Mouse (Mus musculus): ENCODE measurements around the gene Usp9y.
A peak's percentile ranks its signal among the peaks of the same experiment; 100 is the strongest.

Usp9y gene

DNA sequence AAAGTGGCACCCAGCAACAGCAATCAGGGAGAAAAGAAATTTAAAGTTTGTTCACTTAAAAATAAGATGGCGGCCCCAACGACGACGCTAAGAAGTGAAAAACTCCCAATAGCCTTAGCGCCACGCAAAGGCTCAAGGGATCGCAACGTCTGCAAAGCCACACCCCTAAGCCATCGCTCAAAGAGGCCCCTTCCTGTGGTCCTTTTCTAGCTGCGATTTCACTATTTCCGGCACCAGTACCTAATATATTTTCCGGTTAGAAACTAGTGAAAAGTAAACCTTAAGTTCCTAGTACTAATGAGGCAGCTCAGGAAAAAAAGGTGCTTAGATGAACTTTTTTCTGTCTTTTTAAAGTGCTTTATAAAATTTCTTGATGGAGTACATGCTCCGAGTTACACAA is at the start of gene Usp9y:
TSS of gene Usp9y (minus strand) at position 101 of the 400 bp plus-strand sequence.
- no peak for DNase-seq

DNA sequence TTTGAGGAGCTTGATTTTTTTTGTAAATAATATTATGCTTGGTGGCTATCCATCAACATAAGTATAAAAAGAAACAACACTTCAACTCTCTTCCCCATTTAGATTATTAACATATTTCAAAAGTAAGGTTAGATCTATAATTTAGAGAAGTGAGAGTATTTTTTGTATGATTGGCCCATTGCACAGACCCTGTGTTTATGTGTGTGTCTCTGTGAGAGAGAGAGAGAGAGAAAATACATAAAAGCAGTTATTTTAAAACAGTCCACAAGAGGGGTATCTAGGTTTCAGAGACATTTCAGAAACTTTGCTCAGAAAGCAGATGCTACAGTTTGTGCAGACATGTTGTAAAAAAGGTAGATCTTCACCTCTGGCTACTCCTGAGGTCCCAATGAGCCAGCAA is 165.9 kb downstream of the Usp9y start:
- no peak for DNase-seq

DNA sequence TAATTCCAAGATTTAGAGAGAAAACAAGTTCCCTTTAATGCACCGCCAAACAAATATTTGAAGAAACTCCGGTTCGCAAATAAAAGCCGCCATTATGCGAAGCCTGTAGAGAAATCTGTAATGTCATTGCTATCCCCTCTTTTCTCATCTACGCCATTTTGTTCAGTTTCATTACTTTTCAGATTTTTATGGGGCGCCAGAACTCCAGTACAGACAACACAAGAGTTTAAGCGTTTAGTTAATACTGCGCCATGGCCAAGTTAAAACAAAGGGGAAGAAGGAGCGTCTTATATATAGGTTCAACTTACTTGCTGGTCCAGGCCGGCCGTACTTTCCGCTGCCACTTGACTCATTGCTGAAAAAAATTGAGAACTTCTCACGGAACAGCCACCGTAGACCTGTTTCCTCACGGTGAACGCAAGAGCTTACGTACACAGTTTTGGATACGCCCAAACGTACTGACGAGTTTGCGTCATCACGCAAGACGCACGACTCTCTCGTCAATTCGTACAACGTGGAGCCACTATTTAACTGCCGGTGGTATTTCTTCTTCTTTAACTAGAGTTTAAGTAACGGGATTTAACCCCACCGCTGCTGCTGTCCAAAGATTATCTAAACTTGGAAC is 173.3 kb downstream of the Usp9y start, which contains the start of gene Ddx3y:
TSS of gene Ddx3y (minus strand) at position 459 of the 625 bp plus-strand sequence.
- DNase-seq, result peak in 1 of 2 experiments; percentile 59

DNA sequence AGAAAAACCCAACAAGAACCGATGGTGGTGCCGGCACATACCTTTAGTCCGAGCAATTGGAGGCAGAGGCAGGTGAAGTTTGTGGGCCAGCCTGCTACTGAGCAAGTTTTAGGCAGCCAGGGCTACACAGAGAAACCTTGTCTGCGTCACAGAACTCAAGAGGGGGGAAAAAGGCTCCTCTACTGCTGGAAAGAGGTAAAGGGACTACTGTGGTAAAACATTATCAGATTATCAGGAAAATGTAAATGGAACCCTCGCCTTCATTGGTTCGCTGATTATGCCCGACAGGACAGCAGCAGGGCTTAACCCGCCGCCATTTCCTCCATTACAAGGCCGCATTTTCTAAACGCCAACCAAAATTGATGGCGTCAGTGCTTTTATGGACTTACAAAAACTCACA is 173.8 kb downstream of the Usp9y start:
- peak in 1 of 2 experiments; percentile 8 for DNase-seq
